Mouse (Mus musculus) brain, embryonic 14.5 days (tissue): Measurements from ENCODE around the gene Stk33.

ENCODE experiments used
- CTCF ChIP-seq: fragments of 200-500 bp; IDR thresholded peaks from 2 replicates; pipeline ENCODE4 v1.5.1; 2012; ENCODE audit warnings: inconsistent platforms, mild to moderate bottlenecking, moderate library complexity, borderline replicate concordance; ENCODE audit not compliant: insufficient read depth, insufficient read length; ENCODE audit errors: extremely low read depth
- POLR2A ChIP-seq: fragments of 200-500 bp; IDR thresholded peaks from 2 replicates; pipeline ENCODE4 v1.6.1; 2012; ENCODE audit warnings: mild to moderate bottlenecking, inconsistent platforms, borderline replicate concordance; ENCODE audit not compliant: poor library complexity, insufficient read depth, insufficient read length, severe bottlenecking; ENCODE audit errors: extremely low read depth

- no peak for TF ChIP-seq POLR2A
- no peak for TF ChIP-seq CTCF
Measured at GRCm38 (mm10) chr7:109448060-109448459, 9.2 kb upstream of the Stk33 start.
